In the genomic region with DNA sequence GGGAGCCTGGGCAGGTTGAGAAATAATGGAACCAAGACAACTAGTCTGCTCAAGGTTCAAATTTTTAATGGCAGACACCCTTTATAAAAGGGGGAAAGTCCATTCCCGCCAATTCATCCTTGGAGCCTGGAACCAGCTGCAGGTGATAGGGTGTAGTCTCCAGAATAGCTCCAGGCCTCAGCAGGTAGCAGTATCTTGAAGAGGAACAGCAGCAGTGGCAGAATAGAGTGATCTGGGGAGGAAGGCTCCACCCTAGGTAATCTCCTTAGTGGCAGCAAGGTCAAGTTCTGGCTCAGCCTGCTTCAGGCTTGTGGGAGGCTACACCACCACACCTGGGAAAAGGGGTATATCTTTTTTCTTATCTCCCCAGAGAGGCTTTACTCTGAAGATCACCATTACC, we compare ENCODE assay signal across 5 mouse cellular contexts. TPM values are rescaled to one million over a fixed set of nuclear protein-coding genes. Genes with fewer than 3 reads are reported as not detected.
DNase-seq lines count a peak whose midpoint lies in the region; ATAC-seq lines count a peak whose summit lies in the region.
"Not testable (repeated sequence)": the region's sequence is repeated elsewhere in the genome, so short reads cannot be mapped to it uniquely, and the experiment has no call there.

No protein-coding gene starts in this region.

- H3K4me3 ChIP-seq in intestine, embryonic 16.5 days (ENCODE audit: low read length); liver, embryonic 13.5 days (replicated peaks): not testable (repeated sequence)

- ATAC-seq in intestine, embryonic 16.5 days: 0 out of 2 replicates have a peak, but pooled peaks have one; percentile 23
- ATAC-seq in liver, embryonic 13.5 days (ENCODE audit: low read depth): 0 out of 2 replicates have a peak, but pooled peaks have one; percentile 26

- H3K4me1 ChIP-seq in intestine, embryonic 16.5 days (ENCODE audit: control insufficient read depth, insufficient read depth, low read length); liver, embryonic 13.5 days (replicated peaks): not testable (repeated sequence)

- H3K9ac ChIP-seq in intestine, embryonic 16.5 days (ENCODE audit: low read depth, low read length); liver, embryonic 13.5 days: not testable (repeated sequence)

- WGBS in intestine, embryonic 16.5 days: 94% methylated on average over 1 of the region's 1 CpGs
- 89% methylated on average over 1 of the region's 1 CpGs for WGBS in liver, embryonic 13.5 days (ENCODE audit: insufficient replicate concordance)

- not testable (repeated sequence) for H3K27me3 ChIP-seq in intestine, embryonic 16.5 days (replicated peaks; ENCODE audit: control insufficient read depth, insufficient read depth, low read length); liver, embryonic 13.5 days

- DNase-seq in ES-CJ7 (ENCODE audit: low read depth, low spot score) (peak; percentile 65), R1 (ENCODE audit: low read depth, low spot score) (peak; percentile 33)
- peak; percentile 76 for DNase-seq in heart, adult 11 months
- DNase-seq in liver, embryonic 13.5 days: not testable (repeated sequence)

- H3K9me3 ChIP-seq in intestine, embryonic 16.5 days (ENCODE audit: control insufficient read depth, low read length); liver, embryonic 13.5 days (replicated peaks): not testable (repeated sequence)

- H3K27ac ChIP-seq in intestine, embryonic 16.5 days (ENCODE audit: low read length); liver, embryonic 13.5 days: not testable (repeated sequence)

- H3K36me3 ChIP-seq in intestine, embryonic 16.5 days (ENCODE audit: control insufficient read depth, insufficient read depth, low read length): not testable (repeated sequence)
- H3K36me3 ChIP-seq in liver, embryonic 13.5 days: peaks cover 45% of the 10 kb centered on the region

- H3K4me2 ChIP-seq in intestine, embryonic 16.5 days (ENCODE audit: low read depth, low read length); liver, embryonic 13.5 days: not testable (repeated sequence)

RNA-seq across cellular contexts. Expression of a gene that starts 48.8 kb away (rescaled TPM):
- polyA plus RNA-seq in intestine, embryonic 16.5 days (2015; fragmentation: Nextera tagmentation; extraction: Ambion mirVana): 5.4 and 5.6 TPM in 2 replicates
- 4.6 and 5.7 TPM in 2 replicates for polyA plus RNA-seq in liver, embryonic 13.5 days (2015; fragmentation: Nextera tagmentation; extraction: Ambion mirVana)

RNA-seq across cellular contexts. Expression of a gene that starts 51.8 kb away (rescaled TPM):
- 1.2 and 1.7 TPM in 2 replicates for polyA plus RNA-seq in intestine, embryonic 16.5 days (2015; fragmentation: Nextera tagmentation; extraction: Ambion mirVana)
- 0.52 and 0.61 TPM in 2 replicates for polyA plus RNA-seq in liver, embryonic 13.5 days (2015; fragmentation: Nextera tagmentation; extraction: Ambion mirVana)

RNA-seq across cellular contexts. Expression of a gene that starts 52.0 kb away (rescaled TPM):
- 22.9 and 29.8 TPM in 2 replicates for polyA plus RNA-seq in intestine, embryonic 16.5 days (2015; fragmentation: Nextera tagmentation; extraction: Ambion mirVana)
- 32.2 and 40.9 TPM in 2 replicates for polyA plus RNA-seq in liver, embryonic 13.5 days (2015; fragmentation: Nextera tagmentation; extraction: Ambion mirVana)
